Mouse (Mus musculus) spleen, postnatal 14 days (tissue): ENCODE measurements around the gene Klf11.
"Not testable (repeated sequence)": the region's sequence is repeated elsewhere in the genome, so short reads cannot be mapped to it uniquely, and the experiment has no call there.

Source experiments
- DNase-seq, 2 experiments: peaks; one replicate each; pipeline ENCODE4 v3.0.0; 2021 to 2022; ENCODE audit warnings: low spot score in 2 of 2

The Klf11 gene

DNA sequence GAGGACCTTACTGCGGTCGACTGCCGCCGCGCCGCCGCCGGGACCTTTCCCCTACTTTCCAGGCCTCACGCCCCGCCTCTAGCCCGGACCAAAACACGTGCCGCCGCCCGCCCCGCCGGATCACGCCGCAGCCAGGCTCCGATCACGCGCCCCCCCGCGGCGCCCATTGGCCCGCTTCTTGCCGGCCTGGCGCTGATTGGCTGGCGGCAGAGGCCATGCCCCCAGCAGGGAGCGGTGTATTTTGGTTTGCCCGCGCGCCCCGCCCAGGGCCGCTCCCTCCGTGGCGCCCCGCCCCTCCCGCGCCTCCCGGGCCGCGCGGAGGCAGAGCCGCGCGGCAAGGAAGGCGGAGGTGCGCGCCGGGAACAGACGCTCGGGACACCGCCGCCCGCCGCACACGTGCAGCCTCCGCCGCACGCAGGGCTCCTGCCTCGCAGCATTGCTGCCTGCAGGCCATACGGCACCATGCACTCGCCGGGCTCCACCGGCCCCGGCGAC, at the start of gene Klf11:
TSS of gene Klf11 (plus strand) at position 212 of the 495 bp plus-strand sequence.
- DNase-seq, result peak; percentile 96 to 97

GRCm38 (mm10) chr12:24603266-24603665, 47.8 kb upstream of the Klf11 start:
- peak; percentile 40 to 61 for DNase-seq

- DNase-seq, result no peak
Observed at GRCm38 (mm10) chr12:24606166-24606565, 44.9 kb upstream of the Klf11 start.

GRCm38 (mm10) chr12:24612591-24612990, 38.5 kb upstream of the Klf11 start:
- no peak for DNase-seq

DNA sequence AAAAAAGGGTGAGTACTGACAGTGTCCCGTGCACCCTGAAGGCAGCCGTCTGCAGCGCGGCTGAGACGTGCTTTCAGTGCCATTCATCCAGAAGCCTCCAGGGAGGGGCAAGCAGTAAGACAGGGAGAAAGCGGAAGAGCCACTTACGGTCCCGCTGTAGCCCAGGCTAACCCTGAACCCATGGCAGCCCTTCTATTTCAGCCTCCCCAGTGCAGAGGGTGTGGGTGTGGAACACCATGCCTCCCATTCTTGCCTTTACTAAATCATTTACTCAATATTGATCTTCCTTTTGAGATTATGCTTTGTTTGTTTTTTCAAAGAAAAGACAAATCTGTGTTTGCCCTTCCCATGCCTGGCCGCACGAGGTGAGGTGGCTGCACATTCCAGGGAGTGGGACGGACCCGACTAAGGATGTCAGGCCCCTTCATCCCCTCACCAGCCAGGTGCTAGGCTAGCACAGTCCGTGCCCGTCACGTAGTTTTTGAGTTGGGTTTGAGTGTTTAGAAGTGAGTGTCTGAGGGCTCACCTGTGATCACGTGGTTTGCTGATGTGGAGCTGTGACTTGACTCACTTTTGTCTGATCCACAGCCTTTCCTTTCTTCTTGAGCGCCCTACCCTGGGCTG, 36.5 kb upstream of the Klf11 start:
- no peak for DNase-seq

GRCm38 (mm10) chr12:24615140-24615539, 35.9 kb upstream of the Klf11 start:
- no peak for DNase-seq

DNA sequence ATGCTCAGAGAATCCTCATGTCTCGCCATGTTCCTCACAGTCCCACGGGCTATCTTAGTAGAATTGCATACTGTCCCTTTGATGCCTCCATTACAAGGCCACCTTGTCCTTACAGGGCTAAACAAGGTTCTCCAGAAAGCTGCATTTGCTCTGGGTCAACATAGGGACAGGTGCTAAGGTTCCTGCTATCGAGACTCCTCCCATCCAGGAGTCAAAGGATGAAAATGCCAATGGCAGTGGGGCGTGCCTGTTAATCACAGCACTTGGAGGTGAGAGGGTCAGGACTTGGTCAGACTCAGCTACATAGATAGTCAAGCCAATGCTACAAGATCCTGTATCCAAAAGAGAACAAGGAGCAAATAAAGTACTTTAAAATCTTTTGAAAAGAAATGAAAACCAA, 31.6 kb upstream of the Klf11 start:
- no peak for DNase-seq

- DNase-seq, result no peak
Observed at GRCm38 (mm10) chr12:24623486-24624251, 27.4 kb upstream of the Klf11 start.

GRCm38 (mm10) chr12:24626401-24626800, 24.7 kb upstream of the Klf11 start:
- no peak for DNase-seq

DNA sequence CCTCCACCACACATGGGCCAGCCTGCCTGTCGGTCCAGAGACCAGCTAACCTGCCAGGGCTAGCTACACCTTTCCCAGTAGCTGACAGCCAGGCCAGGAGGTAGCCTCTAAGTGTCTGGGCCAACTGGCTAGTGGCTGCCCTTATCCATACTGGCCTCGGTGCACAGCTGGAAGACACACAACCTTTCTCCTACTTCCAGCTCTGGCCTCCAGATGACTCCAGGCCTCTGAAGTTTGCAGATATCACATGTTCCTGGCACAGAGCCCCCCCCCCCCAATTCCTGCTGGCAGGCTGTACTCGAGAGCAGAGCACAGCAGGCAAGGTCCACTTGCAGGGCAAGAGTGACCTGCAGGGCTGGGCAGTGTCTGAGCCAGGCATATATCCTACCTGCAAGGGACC, 23.9 kb upstream of the Klf11 start:
- no peak for DNase-seq

GRCm38 (mm10) chr12:24630220-24630619, 20.9 kb upstream of the Klf11 start:
- peak in 1 of 2 experiments; percentile 36 for DNase-seq

- DNase-seq, result no peak
Observed at GRCm38 (mm10) chr12:24632404-24632803, 18.7 kb upstream of the Klf11 start.

DNA sequence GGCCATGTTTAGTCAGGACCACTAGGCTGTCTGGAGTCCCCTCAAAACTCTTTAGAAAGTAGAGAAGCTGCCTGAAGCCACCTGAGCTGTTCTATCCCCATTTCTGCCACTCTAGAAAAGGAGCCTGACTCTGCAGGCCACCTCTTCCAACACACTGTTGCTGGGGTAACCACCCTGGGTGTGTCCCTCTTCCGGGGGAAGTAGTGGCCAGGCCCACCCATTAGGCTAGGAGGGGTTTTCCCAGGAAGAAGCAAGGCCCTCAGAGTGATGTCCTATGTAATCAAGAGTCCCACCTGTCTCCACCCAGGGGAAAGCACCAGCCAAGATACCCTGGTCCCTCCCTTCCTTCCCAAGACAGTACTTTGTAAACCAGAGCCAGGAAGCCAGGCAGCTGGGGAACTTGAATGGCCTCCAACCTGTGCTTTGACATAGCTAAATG, 17.3 kb upstream of the Klf11 start:
- DNase-seq, result peak in 1 of 2 experiments; percentile 13

GRCm38 (mm10) chr12:24634212-24634611, 16.9 kb upstream of the Klf11 start:
- no peak for DNase-seq

GRCm38 (mm10) chr12:24634648-24635047, 16.4 kb upstream of the Klf11 start:
- DNase-seq, result no peak

GRCm38 (mm10) chr12:24638787-24639186, 12.3 kb upstream of the Klf11 start:
- not testable (repeated sequence) for DNase-seq

- no peak for DNase-seq
Observed at GRCm38 (mm10) chr12:24642370-24642802, 8.7 kb upstream of the Klf11 start.

DNA sequence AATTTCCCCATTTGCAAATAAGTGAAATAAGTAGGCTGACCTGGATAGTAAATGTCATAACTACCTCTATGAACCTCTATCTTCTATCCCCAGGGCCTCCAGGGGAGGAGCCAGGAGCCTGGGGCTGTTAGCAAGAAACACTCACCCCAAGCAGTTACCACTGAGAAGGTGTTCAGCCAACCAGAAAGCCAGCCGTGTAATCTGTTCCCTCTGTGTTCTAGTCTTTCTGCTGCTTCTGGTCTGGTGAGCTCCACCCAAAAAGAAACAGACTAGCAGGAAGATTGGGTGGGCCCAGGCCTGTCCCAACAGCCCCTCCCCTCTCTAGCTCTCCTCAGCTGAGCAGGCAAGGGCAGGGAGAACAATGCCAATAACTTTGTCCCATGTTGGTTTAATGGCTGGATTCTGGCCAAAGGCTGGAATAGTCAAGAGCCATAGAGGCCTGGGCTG, 6.9 kb upstream of the Klf11 start:
- DNase-seq, result peak in 1 of 2 experiments; percentile 19

GRCm38 (mm10) chr12:24645901-24646300, 5.2 kb upstream of the Klf11 start:
- DNase-seq, result no peak

GRCm38 (mm10) chr12:24648094-24648493, 3.0 kb upstream of the Klf11 start:
- DNase-seq, result no peak

DNA sequence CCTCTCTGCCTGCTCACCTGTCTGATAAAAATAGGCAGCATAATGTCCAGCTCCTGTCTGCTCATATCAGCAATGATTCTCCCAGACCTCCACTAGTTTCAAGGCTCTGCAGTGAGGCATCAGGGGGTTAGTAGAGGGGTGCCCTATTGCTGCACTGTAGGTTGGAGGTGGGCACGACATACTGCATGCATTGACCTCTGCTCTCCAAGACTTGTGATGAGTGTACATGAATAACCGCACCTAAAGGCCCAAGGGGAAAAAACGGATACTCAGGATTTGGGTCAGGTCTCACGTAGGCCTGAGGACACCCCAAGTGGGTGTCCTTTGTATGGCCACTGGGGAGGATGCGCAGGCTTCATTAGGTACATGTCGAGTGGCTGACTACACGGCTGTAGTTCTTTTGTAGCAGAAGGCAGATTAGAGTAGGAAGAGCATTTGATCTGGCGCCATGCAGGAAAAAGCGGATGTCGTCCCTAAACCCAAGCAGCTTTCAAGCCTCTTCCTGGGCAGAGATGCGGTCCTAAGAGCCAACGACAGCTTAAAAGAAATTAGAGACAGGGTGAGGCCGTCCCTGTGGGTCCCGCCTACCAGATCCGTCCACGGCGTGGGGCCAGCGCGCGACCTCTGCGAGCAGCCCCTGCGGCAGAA, 535 bp upstream of the Klf11 start:
- no peak for DNase-seq

DNA sequence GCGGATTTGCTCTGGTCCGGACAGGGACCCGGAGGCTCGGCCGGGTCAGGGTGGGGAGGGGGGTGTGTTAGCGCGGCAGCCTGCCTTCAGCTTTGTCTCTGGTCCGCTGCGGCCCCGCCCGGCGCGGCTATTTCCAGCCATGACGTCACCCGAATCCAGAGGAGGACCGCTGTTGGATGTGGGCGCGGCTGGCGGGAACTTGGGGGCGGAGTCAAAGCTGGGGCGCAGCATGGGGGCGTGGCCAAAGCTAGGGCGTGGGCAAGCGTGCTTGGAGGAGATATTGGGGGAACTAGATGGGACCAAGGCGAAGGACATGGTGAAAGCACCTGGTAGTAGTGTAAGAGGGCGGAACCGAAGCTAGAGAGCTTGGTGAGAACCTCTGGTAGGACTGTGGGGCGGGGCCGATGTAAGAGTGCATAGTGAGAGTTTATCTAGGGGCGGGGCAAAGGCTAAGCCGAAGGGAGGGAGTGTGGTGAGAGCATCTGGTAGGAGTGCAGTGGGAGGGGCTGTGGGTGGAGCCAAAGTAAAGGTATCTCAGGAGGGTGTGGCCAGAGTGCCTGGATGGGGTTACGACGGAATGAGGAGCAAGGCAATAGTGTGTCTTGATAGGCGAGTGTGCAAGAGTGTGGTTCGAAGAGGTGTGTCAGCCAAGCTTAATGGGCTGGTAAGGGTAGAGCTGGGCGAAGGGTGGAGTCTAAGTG, 718 bp downstream of the Klf11 start:
- peak; percentile 97 for DNase-seq
